Mouse (Mus musculus) fibroblast of lung, adult 2 months (primary cell): Measurements from ENCODE around the gene Ebf3.

ENCODE experiments used
- DNase-seq: peaks from one replicate; pipeline ENCODE4 v3.0.0-alpha.2; 2011; ENCODE audit warnings: low read depth

Ebf3 gene

GRCm38 (mm10) chr7:137277713-137278112, 36.5 kb downstream of the Ebf3 start:
- no peak for DNase-seq

GRCm38 (mm10) chr7:137272252-137272651, 42.0 kb downstream of the Ebf3 start:
- DNase-seq, result no peak

DNA sequence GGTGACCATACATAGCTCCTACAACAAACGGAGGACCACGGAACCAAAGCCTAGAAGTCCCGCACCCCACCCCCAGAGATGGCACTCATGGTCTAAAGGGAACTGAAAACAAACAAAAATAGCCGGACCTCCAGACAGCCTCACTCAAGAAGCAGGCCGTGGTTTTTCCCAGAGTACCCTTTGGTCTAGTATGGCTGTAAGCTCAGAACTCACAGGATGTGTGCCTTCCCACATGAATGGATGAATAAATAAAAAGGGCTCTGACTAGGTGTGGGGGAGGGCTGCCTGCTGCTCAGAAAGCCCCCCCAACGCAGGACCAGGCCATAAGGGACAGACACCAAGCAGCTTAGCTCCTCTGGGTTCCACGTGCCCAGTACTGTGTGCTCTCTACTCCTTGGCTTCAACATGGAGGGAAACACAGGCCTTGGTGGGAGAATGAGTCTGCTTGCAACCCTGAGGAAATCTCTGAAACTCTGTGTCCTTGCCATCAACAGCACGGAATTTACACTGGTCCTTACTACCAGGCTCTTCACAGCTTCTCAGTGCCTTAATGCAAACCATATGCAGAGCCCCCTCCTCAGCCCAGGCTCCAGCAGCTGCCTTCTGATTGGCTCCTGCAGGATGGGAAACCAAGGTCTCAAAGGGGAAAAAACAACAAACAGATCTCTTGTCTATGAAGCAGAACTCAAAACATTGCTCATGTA, 45.6 kb downstream of the Ebf3 start:
- DNase-seq, result no peak

GRCm38 (mm10) chr7:137267441-137267840, 46.8 kb downstream of the Ebf3 start:
- no peak for DNase-seq

GRCm38 (mm10) chr7:137266575-137266974, 47.7 kb downstream of the Ebf3 start:
- no peak for DNase-seq

DNA sequence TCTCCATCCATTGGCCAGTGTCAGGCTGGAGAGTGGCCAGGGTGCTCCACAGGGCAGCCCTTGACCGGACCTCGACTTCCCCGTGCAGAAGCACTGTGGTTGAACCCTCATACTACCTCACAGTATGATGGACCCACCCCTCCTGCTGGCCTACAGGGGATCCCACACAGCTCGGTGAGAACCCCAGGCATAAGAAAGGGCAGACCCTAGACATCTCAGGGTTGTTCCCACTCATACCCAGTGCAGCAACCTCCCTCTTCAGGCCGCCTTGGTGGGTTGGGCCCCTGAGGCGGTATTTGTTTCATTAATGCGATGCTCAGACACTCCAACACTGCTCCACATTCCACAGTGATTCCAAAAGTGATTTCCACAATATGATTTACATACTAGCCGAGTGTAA, 51.9 kb downstream of the Ebf3 start:
- DNase-seq, result no peak

- DNase-seq, result no peak
Measured at GRCm38 (mm10) chr7:137246213-137246872, 67.9 kb downstream of the Ebf3 start.

- no peak for DNase-seq
Measured at GRCm38 (mm10) chr7:137244839-137245238, 69.4 kb downstream of the Ebf3 start.

DNA sequence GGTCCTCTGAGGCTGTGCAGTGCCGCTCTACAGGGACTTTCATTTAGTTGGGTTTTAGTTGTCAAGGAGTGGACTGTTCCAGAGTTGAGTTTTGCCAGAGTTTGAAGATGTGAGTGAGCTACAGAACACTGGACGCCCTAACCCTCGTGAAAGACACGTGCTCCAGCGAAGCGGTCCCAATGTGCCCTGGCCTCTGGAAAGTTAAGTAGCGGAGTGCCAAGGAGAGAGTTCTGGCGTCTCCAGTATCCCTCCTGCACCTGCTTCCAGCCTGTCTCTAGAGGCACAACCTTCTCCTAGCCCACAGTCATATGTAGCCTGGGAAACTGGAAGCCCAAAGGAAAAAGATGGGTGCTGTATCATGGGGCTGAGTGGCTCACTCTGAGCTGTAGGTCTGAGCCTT, 73.8 kb downstream of the Ebf3 start:
- no peak for DNase-seq

GRCm38 (mm10) chr7:137239542-137240133, 74.6 kb downstream of the Ebf3 start:
- DNase-seq, result no peak

DNA sequence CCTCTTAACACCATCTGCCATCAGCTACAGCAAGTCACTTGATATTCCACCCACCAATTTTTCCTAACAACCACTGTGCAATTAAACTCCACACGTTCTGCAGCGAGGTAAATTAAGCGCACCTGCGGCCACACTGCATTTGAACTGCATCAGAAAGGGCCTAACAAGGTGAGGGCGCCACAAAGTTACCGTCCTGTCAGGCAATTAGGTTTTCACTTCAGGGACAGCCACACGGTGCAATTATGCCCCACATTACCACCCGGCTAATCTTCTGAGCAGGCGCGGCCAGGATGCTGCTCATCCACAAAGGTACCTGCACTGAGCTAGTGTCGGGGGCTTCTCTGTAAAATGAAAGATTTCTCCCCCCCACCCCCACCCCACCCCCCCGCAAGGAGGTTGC, 76.8 kb downstream of the Ebf3 start:
- DNase-seq, result no peak

DNA sequence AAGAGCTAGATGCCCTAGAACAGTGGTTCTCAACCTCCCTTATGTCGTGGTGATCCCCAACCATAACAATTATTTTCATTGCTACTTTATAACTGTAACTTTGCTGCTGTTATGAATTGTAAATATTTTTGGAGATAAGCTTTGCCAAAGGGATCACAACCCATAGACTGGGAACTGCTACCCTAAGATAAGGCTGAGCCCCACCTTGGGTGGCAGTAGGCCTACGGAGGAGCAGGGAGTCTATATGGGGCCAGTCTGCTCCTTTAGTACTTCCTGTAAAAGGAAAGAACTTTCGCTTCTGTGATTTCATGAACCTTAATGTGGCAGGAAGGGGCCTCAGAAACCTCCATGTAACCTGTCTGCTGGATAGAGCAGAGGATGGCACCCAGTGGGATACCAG, 90.4 kb downstream of the Ebf3 start:
- DNase-seq, result no peak

- no peak for DNase-seq
Measured at GRCm38 (mm10) chr7:137222831-137223505, 91.3 kb downstream of the Ebf3 start.

DNA sequence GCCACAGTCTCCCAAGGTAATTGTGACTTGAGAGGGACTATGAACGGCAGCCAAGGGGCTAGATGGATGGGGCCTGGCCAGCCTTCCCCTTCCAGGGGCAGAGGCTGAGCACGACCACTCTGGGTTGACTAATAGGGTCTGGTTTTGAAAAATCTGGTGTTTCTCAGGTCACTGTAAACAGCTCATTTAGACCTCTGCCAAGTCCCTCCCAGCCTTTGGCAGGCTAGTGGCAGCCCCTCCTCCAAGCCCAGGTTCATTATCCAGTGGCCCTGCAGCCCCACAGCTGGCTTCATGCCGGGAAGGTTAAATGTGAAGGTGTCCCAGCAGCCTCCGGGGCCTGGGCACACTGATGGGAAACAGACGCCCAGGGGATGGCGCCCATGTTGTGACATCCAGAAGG, 92.6 kb downstream of the Ebf3 start:
- no peak for DNase-seq

- no peak for DNase-seq
Measured at GRCm38 (mm10) chr7:137220436-137220835, 93.8 kb downstream of the Ebf3 start.

DNA sequence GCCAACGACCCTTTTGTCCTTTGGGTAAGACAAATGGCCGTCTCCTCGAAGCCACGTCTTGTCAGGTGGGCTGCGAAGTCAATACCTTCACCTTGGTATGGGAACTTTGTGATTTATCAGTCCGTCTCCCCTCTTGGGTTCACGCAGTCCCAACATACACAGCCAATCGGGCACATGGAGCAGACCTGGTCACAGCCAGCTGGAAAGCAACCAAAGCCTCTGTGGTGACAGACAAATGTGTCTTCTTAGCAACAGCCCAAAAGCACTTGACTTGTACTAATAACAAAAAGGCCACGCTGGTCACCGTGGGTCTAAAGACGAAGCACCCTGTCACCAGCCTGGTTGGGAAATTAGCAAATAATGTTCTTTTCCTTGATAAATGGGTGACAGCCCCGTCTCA, 95.5 kb downstream of the Ebf3 start:
- no peak for DNase-seq

- no peak for DNase-seq
Measured at GRCm38 (mm10) chr7:137213444-137213843, 100.8 kb downstream of the Ebf3 start.

- DNase-seq, result no peak
Measured at GRCm38 (mm10) chr7:137211332-137211731, 102.9 kb downstream of the Ebf3 start.

GRCm38 (mm10) chr7:137209688-137210345, 104.4 kb downstream of the Ebf3 start:
- no peak for DNase-seq

- no peak for DNase-seq
Measured at GRCm38 (mm10) chr7:137208556-137208955, 105.7 kb downstream of the Ebf3 start.

- no peak for DNase-seq
Measured at GRCm38 (mm10) chr7:137206770-137207285, 107.4 kb downstream of the Ebf3 start.

DNA sequence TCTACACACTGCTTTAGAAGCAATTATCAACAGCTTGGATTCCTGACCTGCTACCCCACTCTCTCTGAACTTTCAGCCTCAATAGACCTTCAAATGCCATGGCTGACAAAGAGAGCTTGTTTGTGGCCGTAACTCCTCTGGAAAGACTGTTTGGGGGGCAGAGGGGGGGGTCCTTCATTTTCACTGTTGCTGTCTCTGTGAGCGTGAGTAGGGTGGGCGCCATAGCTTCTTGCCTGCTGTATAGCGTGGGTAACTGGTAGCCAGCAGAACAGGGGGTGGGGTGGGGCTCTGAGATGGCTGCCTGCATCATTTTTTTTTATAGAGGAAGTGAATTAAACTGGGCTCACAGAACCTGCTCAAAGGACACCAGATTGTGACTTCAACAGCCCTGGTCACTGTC, 114.7 kb downstream of the Ebf3 start:
- DNase-seq, result no peak
